29 mouse cellular contexts compared by ENCODE assay signal in the genomic region with DNA sequence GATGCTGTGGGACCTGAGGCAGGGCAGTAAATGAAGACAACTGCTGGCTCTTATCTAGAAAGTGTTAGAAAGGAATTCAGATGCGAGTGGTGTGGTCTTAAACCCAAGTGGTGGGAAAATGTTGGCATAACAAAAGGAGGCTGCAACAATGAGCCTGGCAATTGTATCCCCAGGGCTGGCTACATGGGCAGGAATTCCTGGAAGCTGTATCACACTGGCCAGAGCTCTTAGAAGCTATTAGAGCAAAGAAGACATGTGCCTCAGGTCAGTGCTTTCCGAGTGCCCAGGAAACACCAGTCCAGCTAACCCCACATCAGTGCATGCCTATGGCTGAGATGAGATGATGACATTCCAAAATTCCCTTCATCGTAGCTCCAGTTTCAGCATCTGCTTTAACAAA. TPM values are rescaled to one million over a fixed set of nuclear protein-coding genes. Genes with fewer than 3 reads are reported as not detected.
"Had no signal": no experiment of that assay in that cellular context is flagged by ENCODE, and none has a peak within 500 bp of the region (broad histone marks: within the 10 kb centered on the region; RNA-seq: fewer than 3 reads in every experiment).

No protein-coding gene starts in this region.

- H3K9me3 ChIP-seq: embryonic facial prominence, embryonic 10.5 days; embryonic facial prominence, embryonic 12.5 days; embryonic facial prominence, embryonic 13.5 days; embryonic facial prominence, embryonic 15.5 days; forebrain, embryonic 10.5 days; forebrain, embryonic 12.5 days; forebrain, embryonic 13.5 days; forebrain, embryonic 15.5 days; heart, embryonic 10.5 days had no signal

- H3K27me3 ChIP-seq: embryonic facial prominence, embryonic 13.5 days; embryonic facial prominence, embryonic 15.5 days; forebrain, embryonic 12.5 days; forebrain, embryonic 13.5 days; forebrain, embryonic 15.5 days had no signal

- H3K4me1 ChIP-seq: forebrain, embryonic 15.5 days had no signal

- ATAC-seq: forebrain, embryonic 13.5 days; forebrain, embryonic 14.5 days; forebrain, embryonic 15.5 days; forebrain, embryonic 16.5 days had no signal

- H3K36me3 ChIP-seq: embryonic facial prominence, embryonic 10.5 days; embryonic facial prominence, embryonic 12.5 days; embryonic facial prominence, embryonic 13.5 days; embryonic facial prominence, embryonic 15.5 days; forebrain, embryonic 10.5 days; forebrain, embryonic 12.5 days; forebrain, embryonic 15.5 days; heart, embryonic 10.5 days had no signal

- H3K4me2 ChIP-seq: embryonic facial prominence, embryonic 12.5 days; embryonic facial prominence, embryonic 13.5 days; embryonic facial prominence, embryonic 15.5 days; forebrain, embryonic 12.5 days; forebrain, embryonic 13.5 days; forebrain, embryonic 15.5 days had no signal

- H3K9ac ChIP-seq: embryonic facial prominence, embryonic 12.5 days; embryonic facial prominence, embryonic 13.5 days; embryonic facial prominence, embryonic 15.5 days; forebrain, embryonic 12.5 days; forebrain, embryonic 13.5 days; forebrain, embryonic 15.5 days; forebrain, postnatal 0 days had no signal

- H3K4me3 ChIP-seq: embryonic facial prominence, embryonic 10.5 days; embryonic facial prominence, embryonic 12.5 days; embryonic facial prominence, embryonic 13.5 days; embryonic facial prominence, embryonic 15.5 days; erythroblast, embryonic 14.5 days; forebrain, embryonic 10.5 days; forebrain, embryonic 12.5 days; forebrain, embryonic 13.5 days; forebrain, embryonic 15.5 days; gastrocnemius, adult 2 months; heart, adult 2 months; heart, embryonic 10.5 days had no signal

- H3K27ac ChIP-seq: embryonic facial prominence, embryonic 10.5 days; embryonic facial prominence, embryonic 12.5 days; embryonic facial prominence, embryonic 13.5 days; embryonic facial prominence, embryonic 15.5 days; forebrain, embryonic 10.5 days; forebrain, embryonic 12.5 days; forebrain, embryonic 13.5 days; forebrain, embryonic 15.5 days; gastrocnemius, adult 2 months; heart, adult 2 months; heart, embryonic 10.5 days had no signal

- DNase-seq: cerebellum, adult 9-11 months; cerebellum, postnatal 10 days; cerebellum, postnatal 14 days; cerebellum, postnatal 25 days; cerebellum, postnatal 36 days; embryo, embryonic 11 days; forebrain, postnatal 0 days; gastrocnemius, adult 2 months; gastrocnemius, postnatal 10 days; gastrocnemius, postnatal 14 days; gastrocnemius, postnatal 25 days; gastrocnemius, postnatal 36 days; heart, adult 18-20 months; heart, adult 2 months had no signal

RNA-seq across cellular contexts. Expression of gene Adamts16, which starts 42.3 kb away (rescaled TPM):
- total RNA-seq: common myeloid progenitor, adult 5-6 weeks; granulocyte monocyte progenitor cell, adult 5-6 weeks; heart, adult 18-20 months; heart, adult 2 months; heart, adult 8-10 months had no signal
- polyA plus RNA-seq: erythroblast, embryonic 14.5 days had no signal
